Mouse (Mus musculus): Measurements from ENCODE around the gene Ncam2. TPM values are rescaled to one million over a fixed set of nuclear protein-coding genes. Genes with fewer than 3 reads are reported as not detected.

Gene Ncam2
- polyA plus RNA-seq, 1 experiment, result not detected

DNA sequence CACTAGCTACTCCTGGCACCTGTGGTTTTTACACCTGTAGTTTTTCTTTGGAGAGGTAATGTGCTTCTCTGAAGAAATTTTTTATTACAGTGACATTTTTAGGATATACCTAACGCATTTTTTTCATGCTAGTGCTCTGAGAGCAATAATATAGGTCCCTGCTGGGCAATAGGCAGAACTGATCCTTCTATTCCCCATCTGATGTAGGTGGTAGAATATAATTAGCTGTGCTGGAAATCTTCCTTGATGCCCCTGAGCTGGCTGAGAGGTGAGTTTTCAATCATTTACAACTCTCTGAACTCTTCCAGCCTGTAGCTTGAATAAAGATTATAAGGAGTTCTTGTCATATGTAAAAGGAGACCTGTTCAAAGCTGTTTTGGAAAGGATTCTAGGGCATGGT lies 272.4 kb downstream of the Ncam2 start:
- Histone ChIP-seq H3K4me1 (ENCODE audit: control insufficient read depth, insufficient read depth, low read length) (no peaks in the 10 kb centered on the region), H3K4me3 (ENCODE audit: low read depth, low read length) (no peak overlapping the region), H3K9me3 (replicated peaks; ENCODE audit: control insufficient read depth, insufficient read depth, low read length, poor library complexity, severe bottlenecking) (no peaks in the 10 kb centered on the region), H3K9ac (ENCODE audit: low read depth, poor library complexity, severe bottlenecking) (no peak overlapping the region), H3K36me3 (ENCODE audit: control insufficient read depth, insufficient read depth, low read length, poor library complexity, severe bottlenecking) (no peaks in the 10 kb centered on the region), H3K27ac (ENCODE audit: insufficient read depth, low read length) (no peak overlapping the region), H3K27me3 (ENCODE audit: control insufficient read depth, insufficient read depth, low read length, poor library complexity, severe bottlenecking) (no peaks in the 10 kb centered on the region)
- TF ChIP-seq EP300 (IDR thresholded peaks at IDR 0.05; ENCODE audit: insufficient read depth, low read depth, low read length) (no peak), POLR2A (IDR thresholded peaks at IDR 0.05; ENCODE audit: insufficient read depth, low read length) (no peak), CTCF (IDR thresholded peaks at IDR 0.05; ENCODE audit: low read depth, low read length) (no peak)

DNA sequence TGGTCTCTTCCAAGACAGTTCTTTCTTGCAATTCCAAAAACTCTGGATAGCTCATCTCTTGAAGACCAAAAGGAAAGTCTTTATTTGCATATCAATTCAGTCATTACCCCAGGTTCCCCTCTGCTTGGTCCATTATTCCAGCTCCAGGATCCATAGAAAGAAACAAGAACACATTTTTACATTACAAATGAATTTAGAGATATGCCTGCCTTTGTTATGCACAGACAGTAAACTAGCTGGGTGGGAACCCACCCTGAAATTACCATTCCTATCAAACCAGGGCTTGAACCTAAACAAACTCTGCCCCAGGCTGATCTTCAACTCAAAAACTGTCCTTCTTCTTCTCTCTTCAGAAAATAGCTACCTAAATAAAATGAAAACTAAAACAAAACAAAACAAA lies 280.6 kb downstream of the Ncam2 start:
- H3K36me3 ChIP-seq (ENCODE audit: control insufficient read depth, insufficient read depth, low read length, poor library complexity, severe bottlenecking), result no peaks in the 10 kb centered on the region
- TF ChIP-seq EP300 (IDR thresholded peaks at IDR 0.05; ENCODE audit: insufficient read depth, low read depth, low read length) (0 out of 2 replicates have a peak, but pooled peaks have one; percentile 59), POLR2A (IDR thresholded peaks at IDR 0.05; ENCODE audit: insufficient read depth, low read length) (no peak)
- H3K4me1 ChIP-seq (ENCODE audit: control insufficient read depth, insufficient read depth, low read length), result peaks cover 2% of the 10 kb centered on the region
- H3K4me3 ChIP-seq (ENCODE audit: low read depth, low read length), result no peak overlapping the region
- no peaks in the 10 kb centered on the region for H3K27me3 ChIP-seq (ENCODE audit: control insufficient read depth, insufficient read depth, low read length, poor library complexity, severe bottlenecking)
- H3K9ac ChIP-seq (ENCODE audit: low read depth, poor library complexity, severe bottlenecking), result no peak overlapping the region
- peak overlapping the region; percentile 72 for H3K27ac ChIP-seq (ENCODE audit: insufficient read depth, low read length)
- no peaks in the 10 kb centered on the region for H3K9me3 ChIP-seq (replicated peaks; ENCODE audit: control insufficient read depth, insufficient read depth, low read length, poor library complexity, severe bottlenecking)

DNA sequence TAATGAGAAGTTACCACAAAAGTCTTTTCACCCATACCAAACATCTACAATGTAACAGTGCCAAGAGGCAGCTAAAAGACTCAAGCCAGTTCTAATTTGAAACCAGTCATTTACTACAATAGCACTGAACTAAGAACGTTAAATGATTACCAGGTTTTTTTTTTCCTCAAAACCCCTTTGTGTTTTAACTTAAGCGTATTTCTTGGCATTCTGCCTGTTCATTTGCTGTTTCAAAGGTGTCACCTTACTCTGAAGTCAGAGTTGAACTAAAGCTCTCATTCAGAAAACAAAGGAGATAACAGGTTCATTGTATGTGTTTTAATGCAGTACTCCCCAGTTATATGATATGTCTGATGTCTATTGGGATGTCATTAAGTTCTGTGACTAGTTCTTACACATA lies 295.6 kb downstream of the Ncam2 start:
- H3K4me3 ChIP-seq (ENCODE audit: low read depth, low read length), result no peak overlapping the region
- TF ChIP-seq POLR2A (IDR thresholded peaks at IDR 0.05; ENCODE audit: insufficient read depth, low read length) (no peak), CTCF (IDR thresholded peaks at IDR 0.05; ENCODE audit: low read depth, low read length) (no peak), EP300 (IDR thresholded peaks at IDR 0.05; ENCODE audit: insufficient read depth, low read depth, low read length) (no peak)
- no peak overlapping the region for H3K27ac ChIP-seq (ENCODE audit: insufficient read depth, low read length)
- H3K27me3 ChIP-seq (ENCODE audit: control insufficient read depth, insufficient read depth, low read length, poor library complexity, severe bottlenecking), result no peaks in the 10 kb centered on the region
- no peak overlapping the region for H3K9ac ChIP-seq (ENCODE audit: low read depth, poor library complexity, severe bottlenecking)
- H3K9me3 ChIP-seq (replicated peaks; ENCODE audit: control insufficient read depth, insufficient read depth, low read length, poor library complexity, severe bottlenecking), result no peaks in the 10 kb centered on the region
- H3K4me1 ChIP-seq (ENCODE audit: control insufficient read depth, insufficient read depth, low read length), result no peaks in the 10 kb centered on the region
- H3K36me3 ChIP-seq (ENCODE audit: control insufficient read depth, insufficient read depth, low read length, poor library complexity, severe bottlenecking), result no peaks in the 10 kb centered on the region

DNA sequence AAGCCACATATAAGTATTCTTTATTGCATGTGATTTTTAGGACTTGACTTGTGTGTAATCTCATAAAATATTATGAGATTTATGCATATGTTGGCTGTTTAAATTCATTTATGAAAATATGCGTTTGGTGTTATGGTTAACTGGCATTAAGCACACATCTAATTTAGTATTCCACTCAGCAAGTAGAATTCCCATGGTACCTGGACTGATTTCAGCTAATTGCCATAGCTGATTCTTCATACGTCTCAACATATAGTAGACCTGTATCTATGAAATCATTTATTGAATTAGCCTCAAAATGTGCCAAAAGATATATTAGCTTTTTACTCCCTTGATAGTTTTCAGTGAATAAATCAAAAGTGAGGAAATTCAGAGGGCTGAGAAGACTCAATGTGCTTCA lies 302.1 kb downstream of the Ncam2 start:
- Histone ChIP-seq H3K27me3 (ENCODE audit: control insufficient read depth, insufficient read depth, low read length, poor library complexity, severe bottlenecking) (no peaks in the 10 kb centered on the region), H3K9me3 (replicated peaks; ENCODE audit: control insufficient read depth, insufficient read depth, low read length, poor library complexity, severe bottlenecking) (no peaks in the 10 kb centered on the region), H3K9ac (ENCODE audit: low read depth, poor library complexity, severe bottlenecking) (no peak overlapping the region), H3K4me3 (ENCODE audit: low read depth, low read length) (no peak overlapping the region), H3K27ac (ENCODE audit: insufficient read depth, low read length) (no peak overlapping the region), H3K36me3 (ENCODE audit: control insufficient read depth, insufficient read depth, low read length, poor library complexity, severe bottlenecking) (no peaks in the 10 kb centered on the region), H3K4me1 (ENCODE audit: control insufficient read depth, insufficient read depth, low read length) (no peaks in the 10 kb centered on the region)
- no peak for TF ChIP-seq CTCF (IDR thresholded peaks at IDR 0.05; ENCODE audit: low read depth, low read length)
- TF ChIP-seq EP300 (IDR thresholded peaks at IDR 0.05; ENCODE audit: insufficient read depth, low read depth, low read length), result no peak
- TF ChIP-seq POLR2A (IDR thresholded peaks at IDR 0.05; ENCODE audit: insufficient read depth, low read length), result no peak

DNA sequence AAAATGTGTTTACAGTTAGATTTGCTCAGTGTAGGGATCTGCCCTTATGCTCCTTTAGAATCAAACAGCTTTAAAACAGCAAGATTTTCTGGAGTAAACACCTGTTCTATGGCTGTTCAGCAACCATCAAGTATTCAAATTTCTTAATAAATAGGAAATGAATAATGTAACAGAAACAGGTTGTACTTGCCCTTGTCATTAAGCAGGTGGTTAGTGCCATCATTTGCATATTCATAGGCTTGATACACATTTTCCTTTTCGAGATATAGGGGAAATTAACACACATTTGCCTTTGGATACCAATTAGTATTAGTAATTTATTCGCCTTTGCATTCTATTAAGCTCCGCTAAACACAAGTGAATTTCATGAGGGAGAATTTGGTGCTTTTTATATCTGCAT lies 335.7 kb downstream of the Ncam2 start:
- no peak for TF ChIP-seq POLR2A (IDR thresholded peaks at IDR 0.05; ENCODE audit: insufficient read depth, low read length)
- Histone ChIP-seq H3K9ac (ENCODE audit: low read depth, poor library complexity, severe bottlenecking) (no peak overlapping the region), H3K9me3 (replicated peaks; ENCODE audit: control insufficient read depth, insufficient read depth, low read length, poor library complexity, severe bottlenecking) (no peaks in the 10 kb centered on the region; the same call in none of the 2 replicates), H3K4me1 (ENCODE audit: control insufficient read depth, insufficient read depth, low read length) (no peaks in the 10 kb centered on the region), H3K27ac (ENCODE audit: insufficient read depth, low read length) (no peak overlapping the region), H3K36me3 (ENCODE audit: control insufficient read depth, insufficient read depth, low read length, poor library complexity, severe bottlenecking) (no peaks in the 10 kb centered on the region), H3K4me3 (ENCODE audit: low read depth, low read length) (no peak overlapping the region), H3K27me3 (ENCODE audit: control insufficient read depth, insufficient read depth, low read length, poor library complexity, severe bottlenecking) (no peaks in the 10 kb centered on the region)

DNA sequence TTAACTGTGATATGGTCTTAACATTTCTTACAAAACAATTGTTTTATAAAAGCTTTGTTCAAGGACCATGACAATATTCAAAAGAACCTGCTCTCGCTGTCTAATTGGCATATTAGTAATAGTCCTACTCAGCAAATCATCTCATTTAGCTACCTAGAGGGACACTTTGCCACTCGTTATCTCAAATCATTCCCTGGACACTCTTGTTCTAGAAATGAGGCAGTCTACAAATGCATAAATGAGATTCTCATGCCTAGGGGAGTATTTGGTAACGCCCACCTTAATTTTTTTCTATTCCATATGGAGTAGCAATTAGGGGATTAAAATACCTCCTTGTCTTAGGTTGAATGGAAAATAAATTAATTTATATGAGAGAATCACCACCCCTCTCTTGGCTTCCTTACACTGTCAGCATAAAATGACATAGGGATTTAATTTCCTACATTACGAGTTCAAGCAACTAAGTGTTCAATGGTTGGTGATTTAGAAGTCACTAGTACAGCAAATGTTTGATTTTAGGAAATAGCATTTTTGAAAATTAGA lies 387.1 kb downstream of the Ncam2 start:
- H3K27me3 ChIP-seq (ENCODE audit: control insufficient read depth, insufficient read depth, low read length, poor library complexity, severe bottlenecking), result no peaks in the 10 kb centered on the region
- no peak overlapping the region for H3K4me3 ChIP-seq (ENCODE audit: low read depth, low read length)
- no peaks in the 10 kb centered on the region for H3K36me3 ChIP-seq (ENCODE audit: control insufficient read depth, insufficient read depth, low read length, poor library complexity, severe bottlenecking)
- H3K4me1 ChIP-seq (ENCODE audit: control insufficient read depth, insufficient read depth, low read length), result no peaks in the 10 kb centered on the region
- H3K9ac ChIP-seq (ENCODE audit: low read depth, poor library complexity, severe bottlenecking), result no peak overlapping the region
- H3K9me3 ChIP-seq (replicated peaks; ENCODE audit: control insufficient read depth, insufficient read depth, low read length, poor library complexity, severe bottlenecking), result no peaks in the 10 kb centered on the region
- no peak overlapping the region for H3K27ac ChIP-seq (ENCODE audit: insufficient read depth, low read length)
- TF ChIP-seq EP300 (IDR thresholded peaks at IDR 0.05; ENCODE audit: insufficient read depth, low read depth, low read length) (no peak), CTCF (IDR thresholded peaks at IDR 0.05; ENCODE audit: low read depth, low read length) (no peak), POLR2A (IDR thresholded peaks at IDR 0.05; ENCODE audit: insufficient read depth, low read length) (no peak)
